In genomic region chr5:128336841-128337240, GRCm38 (mm10) we compare ENCODE assay signal across 25 mouse cellular contexts.
DNase-seq lines count a peak whose midpoint lies in the region; ATAC-seq and TF ChIP-seq lines count a peak whose summit lies in the region.
"Had no signal": no experiment of that assay in that cellular context is flagged by ENCODE, and none has a peak within 500 bp of the region (broad histone marks: within the 10 kb centered on the region; RNA-seq: fewer than 3 reads in every experiment).

No protein-coding gene starts in this region.

- no peak overlapping the region for H3K27ac ChIP-seq in forebrain, postnatal 0 days (ENCODE audit: low read depth, low read length)
- H3K27ac ChIP-seq in forebrain, embryonic 16.5 days (ENCODE audit: low read length) = no peak overlapping the region
- H3K27ac ChIP-seq in hindbrain, embryonic 15.5 days (replicated peaks) = no peak overlapping the region
- no peak overlapping the region for H3K27ac ChIP-seq in hindbrain, embryonic 14.5 days
- H3K27ac ChIP-seq in hindbrain, postnatal 0 days = no peak overlapping the region
- no peak overlapping the region for H3K27ac ChIP-seq in hindbrain, embryonic 10.5 days
- H3K27ac ChIP-seq: embryonic facial prominence, embryonic 10.5 days; embryonic facial prominence, embryonic 12.5 days; forebrain, embryonic 13.5 days had no signal

- H3K4me3 ChIP-seq in forebrain, postnatal 0 days (ENCODE audit: low read depth, low read length) = no peak overlapping the region
- H3K4me3 ChIP-seq in forebrain, embryonic 16.5 days (replicated peaks; ENCODE audit: low read length) = no peak overlapping the region
- H3K4me3 ChIP-seq in hindbrain, embryonic 15.5 days = no peak overlapping the region
- H3K4me3 ChIP-seq in hindbrain, embryonic 14.5 days (replicated peaks; ENCODE audit: low read length) = no peak overlapping the region
- H3K4me3 ChIP-seq in hindbrain, postnatal 0 days (ENCODE audit: low read length) = no peak overlapping the region
- H3K4me3 ChIP-seq in hindbrain, embryonic 10.5 days = no peak overlapping the region
- H3K4me3 ChIP-seq: embryonic facial prominence, embryonic 10.5 days; embryonic facial prominence, embryonic 12.5 days; forebrain, embryonic 13.5 days had no signal

- DNase-seq in forebrain, postnatal 0 days = no peak
- no peak for DNase-seq in hindbrain, embryonic 14.5 days (ENCODE audit: low spot score)
- DNase-seq in hindbrain, postnatal 0 days (ENCODE audit: low spot score) = peak; percentile 42
- DNase-seq in hindbrain, embryonic 10.5 days (ENCODE audit: low spot score) = no peak
- peak; percentile 40 to 51 for DNase-seq in right cerebral cortex, postnatal 10 days (ENCODE audit: low spot score in 2 of 2)
- DNase-seq in right cerebral cortex, postnatal 36 days (ENCODE audit: low spot score in 2 of 2) = no peak
- DNase-seq: adrenal gland, adult 8-10 months; adrenal gland, postnatal 14 days; adrenal gland, postnatal 36 days; B cell, adult 2 months; cerebellum, adult 11-12 months; cerebellum, adult 2 months; cerebellum, adult 9-10 months; cerebellum, postnatal 10 days; cerebellum, postnatal 25 days had no signal

- H3K36me3 ChIP-seq in forebrain, postnatal 0 days (ENCODE audit: insufficient read depth) = no peaks in the 10 kb centered on the region
- H3K36me3 ChIP-seq in forebrain, embryonic 16.5 days (ENCODE audit: control insufficient read depth, insufficient read depth) = no peaks in the 10 kb centered on the region
- no peaks in the 10 kb centered on the region for H3K36me3 ChIP-seq in hindbrain, embryonic 15.5 days
- no peaks in the 10 kb centered on the region for H3K36me3 ChIP-seq in hindbrain, embryonic 14.5 days (replicated peaks; ENCODE audit: control insufficient read depth, insufficient read depth)
- no peaks in the 10 kb centered on the region for H3K36me3 ChIP-seq in hindbrain, postnatal 0 days (ENCODE audit: insufficient read depth, low read length)
- H3K36me3 ChIP-seq in hindbrain, embryonic 10.5 days = no peaks in the 10 kb centered on the region
- H3K36me3 ChIP-seq: embryonic facial prominence, embryonic 10.5 days; embryonic facial prominence, embryonic 12.5 days; G1E had no signal

- no peaks in the 10 kb centered on the region for H3K4me1 ChIP-seq in forebrain, postnatal 0 days (ENCODE audit: insufficient read depth)
- no peaks in the 10 kb centered on the region for H3K4me1 ChIP-seq in forebrain, embryonic 16.5 days (replicated peaks; ENCODE audit: control insufficient read depth, insufficient read depth, low read length)
- H3K4me1 ChIP-seq in hindbrain, embryonic 15.5 days (replicated peaks) = peaks cover 10% of the 10 kb centered on the region; the same call in 1 of the 2 replicates
- H3K4me1 ChIP-seq in hindbrain, embryonic 14.5 days (replicated peaks; ENCODE audit: control insufficient read depth, insufficient read depth, low read length) = no peaks in the 10 kb centered on the region
- H3K4me1 ChIP-seq in hindbrain, postnatal 0 days (ENCODE audit: insufficient read depth, low read length) = 0 out of 2 replicates have a peak, but pooled peaks cover 4% of the 10 kb centered on the region
- H3K4me1 ChIP-seq in hindbrain, embryonic 10.5 days (replicated peaks) = peaks cover 13% of the 10 kb centered on the region; the same call in 1 of the 2 replicates
- H3K4me1 ChIP-seq: forebrain, embryonic 13.5 days had no signal

- H3K4me2 ChIP-seq in forebrain, postnatal 0 days (ENCODE audit: low read depth) = no peak overlapping the region
- no peak overlapping the region for H3K4me2 ChIP-seq in forebrain, embryonic 16.5 days (ENCODE audit: low read length)
- H3K4me2 ChIP-seq in hindbrain, embryonic 15.5 days = no peak overlapping the region
- no peak overlapping the region for H3K4me2 ChIP-seq in hindbrain, embryonic 14.5 days (replicated peaks)
- no peak overlapping the region for H3K4me2 ChIP-seq in hindbrain, postnatal 0 days (ENCODE audit: low read depth, low read length)
- H3K4me2 ChIP-seq: embryonic facial prominence, embryonic 12.5 days; forebrain, embryonic 13.5 days had no signal

- no peak overlapping the region for H3K9ac ChIP-seq in forebrain, postnatal 0 days
- no peak overlapping the region for H3K9ac ChIP-seq in forebrain, embryonic 16.5 days (replicated peaks; ENCODE audit: low read depth, low read length)
- H3K9ac ChIP-seq in hindbrain, embryonic 15.5 days = no peak overlapping the region
- H3K9ac ChIP-seq in hindbrain, embryonic 14.5 days = no peak overlapping the region
- H3K9ac ChIP-seq in hindbrain, postnatal 0 days (replicated peaks; ENCODE audit: low read length) = no peak overlapping the region
- H3K9ac ChIP-seq: embryonic facial prominence, embryonic 12.5 days; forebrain, embryonic 13.5 days had no signal

- WGBS in forebrain, postnatal 0 days = 78% methylated on average over 7 of the region's 7 CpGs
- 84% methylated on average over 7 of the region's 7 CpGs for WGBS in forebrain, embryonic 16.5 days
- 72% methylated on average over 7 of the region's 7 CpGs for WGBS in hindbrain, embryonic 15.5 days
- 81% methylated on average over 7 of the region's 7 CpGs for WGBS in hindbrain, embryonic 14.5 days
- WGBS in hindbrain, postnatal 0 days = 75% methylated on average over 7 of the region's 7 CpGs
- WGBS in hindbrain, embryonic 10.5 days = 82% methylated on average over 7 of the region's 7 CpGs

- TF ChIP-seq CTCF in forebrain, postnatal 0 days (IDR thresholded peaks at IDR 0.05; ENCODE audit: low read depth) = no peak
- TF ChIP-seq CTCF in hindbrain, postnatal 0 days (IDR thresholded peaks at IDR 0.05; ENCODE audit: low read depth) = no peak

- H3K27me3 ChIP-seq in forebrain, postnatal 0 days (ENCODE audit: insufficient read depth, low read length) = no peaks in the 10 kb centered on the region
- no peaks in the 10 kb centered on the region for H3K27me3 ChIP-seq in forebrain, embryonic 16.5 days (replicated peaks; ENCODE audit: control insufficient read depth, insufficient read depth, low read length)
- H3K27me3 ChIP-seq in hindbrain, embryonic 15.5 days = no peaks in the 10 kb centered on the region
- no peaks in the 10 kb centered on the region for H3K27me3 ChIP-seq in hindbrain, embryonic 14.5 days (ENCODE audit: control insufficient read depth, insufficient read depth, low read length)
- no peaks in the 10 kb centered on the region for H3K27me3 ChIP-seq in hindbrain, postnatal 0 days (ENCODE audit: insufficient read depth, low read length)
- no peaks in the 10 kb centered on the region for H3K27me3 ChIP-seq in hindbrain, embryonic 10.5 days (ENCODE audit: insufficient read depth, poor library complexity, severe bottlenecking)
- H3K27me3 ChIP-seq: CH12.LX; embryonic facial prominence, embryonic 12.5 days; forebrain, embryonic 13.5 days; Patski had no signal

- H3K9me3 ChIP-seq in forebrain, postnatal 0 days (ENCODE audit: low read length) = no peaks in the 10 kb centered on the region
- no peaks in the 10 kb centered on the region for H3K9me3 ChIP-seq in forebrain, embryonic 16.5 days (ENCODE audit: control insufficient read depth, low read length)
- no peaks in the 10 kb centered on the region for H3K9me3 ChIP-seq in hindbrain, embryonic 15.5 days
- no peaks in the 10 kb centered on the region for H3K9me3 ChIP-seq in hindbrain, embryonic 14.5 days (ENCODE audit: control insufficient read depth, low read length)
- H3K9me3 ChIP-seq in hindbrain, postnatal 0 days (ENCODE audit: low read length) = no peaks in the 10 kb centered on the region
- no peaks in the 10 kb centered on the region for H3K9me3 ChIP-seq in hindbrain, embryonic 10.5 days
- H3K9me3 ChIP-seq: embryonic facial prominence, embryonic 10.5 days; embryonic facial prominence, embryonic 12.5 days; forebrain, embryonic 13.5 days had no signal

- peak; percentile 55 for ATAC-seq in forebrain, postnatal 0 days
- no peak for ATAC-seq in forebrain, embryonic 16.5 days
- ATAC-seq in hindbrain, embryonic 15.5 days (ENCODE audit: low FRiP score, low read depth) = 0 out of 2 replicates have a peak, but pooled peaks have one; percentile 15
- ATAC-seq in hindbrain, embryonic 14.5 days (ENCODE audit: low FRiP score) = no peak
- peak; percentile 58 for ATAC-seq in hindbrain, postnatal 0 days
- ATAC-seq: activated CD4-positive, CD25-positive, alpha-beta regulatory T cell, adult 4 months; CD4-positive, CD25-positive, alpha-beta regulatory T cell, adult 4 months; forebrain, embryonic 13.5 days; Patski had no signal

Comparison
In these comparisons a context has a peak if more than half of its experiments do, and no peak if none do; other contexts are left out.
1. ATAC-seq: peak in forebrain, postnatal 0 days (single experiment), hindbrain, embryonic 15.5 days (single experiment) and hindbrain, postnatal 0 days (single experiment); none in forebrain, embryonic 16.5 days (single experiment) and hindbrain, embryonic 14.5 days (single experiment).
2. DNase-seq: peak in hindbrain, postnatal 0 days (single experiment) and right cerebral cortex, postnatal 10 days (2 of 2); none in forebrain, postnatal 0 days (single experiment), hindbrain, embryonic 14.5 days (single experiment), hindbrain, embryonic 10.5 days (single experiment) and right cerebral cortex, postnatal 36 days (0 of 2).